Mouse (Mus musculus) testis, adult 2 months (tissue): ENCODE results near the gene Ylpm1. TPM values are rescaled to one million over a fixed set of nuclear protein-coding genes. Genes with fewer than 3 reads are reported as not detected.

Experiments
- H3K27ac ChIP-seq: fragments of 200-500 bp; 2 replicates; pipeline ENCODE4 v1.5.1; 2012; ENCODE audit warnings: low read depth, low read length; ENCODE audit not compliant: control insufficient read depth, insufficient read depth
- H3K27me3 ChIP-seq: fragments of 200-500 bp; 2 replicates; pipeline ENCODE4 v1.6.1; 2012; ENCODE audit warnings: mild to moderate bottlenecking, low read length, moderate library complexity; ENCODE audit not compliant: control insufficient read depth, insufficient read depth
- H3K36me3 ChIP-seq: fragments of 200-500 bp; 2 replicates; pipeline ENCODE4 v1.6.1; 2012; ENCODE audit warnings: mild to moderate bottlenecking, low read length; ENCODE audit not compliant: control insufficient read depth, insufficient read depth
- H3K4me1 ChIP-seq: fragments of 200-500 bp; 2 replicates; pipeline ENCODE4 v1.6.1; 2012; ENCODE audit warnings: low read length; ENCODE audit not compliant: control insufficient read depth, insufficient read depth
- H3K4me3 ChIP-seq: fragments of 200-500 bp; 2 replicates; pipeline ENCODE4 v1.5.1; 2012; ENCODE audit warnings: low read depth, mild to moderate bottlenecking, low read length, moderate library complexity, mixed read lengths; ENCODE audit not compliant: control insufficient read depth
- CTCF ChIP-seq: fragments of 200-500 bp; IDR thresholded peaks from 2 replicates; pipeline ENCODE4 v1.5.1; 2012; ENCODE audit warnings: low read depth, mild to moderate bottlenecking, inconsistent platforms, low read length, moderate library complexity; ENCODE audit not compliant: control insufficient read depth, insufficient read depth, insufficient replicate concordance
- POLR2A ChIP-seq: fragments of 200-500 bp; IDR thresholded peaks from 2 replicates; pipeline ENCODE4 v1.6.1; 2012; ENCODE audit warnings: low read depth, mild to moderate bottlenecking, inconsistent platforms, low read length, moderate library complexity; ENCODE audit not compliant: control insufficient read depth
- polyA plus RNA-seq: library from polyadenylated mRNA; depleted of rRNA; stranded (reverse); fragments of >200 nt; gene quantifications from 2 replicates; pipeline ENCODE4 v1.2.3, GENCODE M21; 2012

The Ylpm1 gene
- polyA plus RNA-seq, 1 experiment: 47.1 TPM

DNA sequence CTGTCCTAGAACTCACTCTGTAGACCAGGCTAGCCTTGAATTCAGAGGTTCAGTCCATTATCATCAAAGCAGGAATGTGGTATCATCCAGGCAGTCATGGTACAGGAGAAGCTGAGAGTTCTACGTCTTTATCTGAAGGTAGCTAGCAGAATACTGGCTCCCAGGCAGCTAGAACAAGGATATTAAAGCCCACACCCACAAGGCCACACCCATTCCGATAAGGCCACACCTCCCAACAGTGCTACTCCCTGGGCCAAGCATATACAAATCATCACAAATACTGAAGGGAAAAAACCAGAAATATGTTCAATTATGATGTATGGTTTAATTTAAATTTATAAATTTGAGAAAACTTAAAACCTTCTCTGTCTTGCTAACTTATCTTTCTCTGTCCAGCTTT is 16.1 kb downstream of the Ylpm1 start:
- no peak for TF ChIP-seq POLR2A
- TF ChIP-seq CTCF: no peak
- Histone ChIP-seq H3K27ac (no peak overlapping the region), H3K4me3 (no peak overlapping the region), H3K36me3 (no peaks in the 10 kb centered on the region; the same call in none of the 2 replicates), H3K4me1 (no peaks in the 10 kb centered on the region), H3K27me3 (no peaks in the 10 kb centered on the region)

DNA sequence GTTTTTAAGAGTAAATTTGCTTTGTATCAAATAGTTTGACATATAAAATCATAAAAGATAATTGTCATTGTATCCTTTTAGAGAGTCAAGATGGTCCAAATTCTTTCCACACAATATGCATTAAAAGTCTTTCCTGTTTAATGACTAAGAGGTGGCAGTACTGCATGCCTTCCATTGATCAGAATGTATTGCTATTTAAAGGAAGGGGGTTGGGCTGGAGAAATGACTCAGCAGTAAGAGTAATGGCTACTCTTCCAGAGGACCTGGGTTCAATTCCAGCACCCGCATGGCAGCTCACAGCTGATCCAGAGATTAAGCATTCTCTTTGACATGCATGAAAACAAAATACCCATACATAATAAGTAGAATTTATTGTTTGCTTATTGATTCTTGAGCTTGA is 25.9 kb downstream of the Ylpm1 start:
- H3K27ac ChIP-seq: no peak overlapping the region
- TF ChIP-seq POLR2A (no peak), CTCF (no peak)
- H3K4me1 ChIP-seq: no peaks in the 10 kb centered on the region
- H3K36me3 ChIP-seq: 0 out of 2 replicates have a peak, but pooled peaks cover 1% of the 10 kb centered on the region
- H3K27me3 ChIP-seq: no peaks in the 10 kb centered on the region
- H3K4me3 ChIP-seq: no peak overlapping the region

DNA sequence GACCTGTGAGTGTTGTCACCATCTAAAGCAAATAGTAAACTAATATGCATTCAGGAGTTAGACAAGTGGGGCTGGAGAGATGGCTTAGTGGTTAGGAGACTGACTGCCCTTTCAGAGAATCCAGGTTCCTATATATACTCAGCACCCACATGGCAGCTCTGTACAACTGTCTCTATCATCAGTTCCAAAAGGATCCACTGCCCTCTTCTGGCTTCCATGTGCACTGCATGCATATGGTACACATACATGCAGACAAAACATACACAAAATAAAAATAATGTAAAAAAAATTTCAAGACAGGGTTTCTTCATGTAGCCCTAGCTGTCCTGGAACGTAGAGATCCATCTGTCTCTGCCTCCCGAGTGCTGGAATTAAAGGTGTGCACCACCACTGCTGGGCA is 36.6 kb downstream of the Ylpm1 start:
- no peak overlapping the region for H3K4me3 ChIP-seq
- no peaks in the 10 kb centered on the region for H3K4me1 ChIP-seq
- H3K27ac ChIP-seq: no peak overlapping the region
- H3K27me3 ChIP-seq: no peaks in the 10 kb centered on the region
- no peak for TF ChIP-seq CTCF
- no peak for TF ChIP-seq POLR2A
- peaks cover 4% of the 10 kb centered on the region; the same call in 1 of the 2 replicates for H3K36me3 ChIP-seq

DNA sequence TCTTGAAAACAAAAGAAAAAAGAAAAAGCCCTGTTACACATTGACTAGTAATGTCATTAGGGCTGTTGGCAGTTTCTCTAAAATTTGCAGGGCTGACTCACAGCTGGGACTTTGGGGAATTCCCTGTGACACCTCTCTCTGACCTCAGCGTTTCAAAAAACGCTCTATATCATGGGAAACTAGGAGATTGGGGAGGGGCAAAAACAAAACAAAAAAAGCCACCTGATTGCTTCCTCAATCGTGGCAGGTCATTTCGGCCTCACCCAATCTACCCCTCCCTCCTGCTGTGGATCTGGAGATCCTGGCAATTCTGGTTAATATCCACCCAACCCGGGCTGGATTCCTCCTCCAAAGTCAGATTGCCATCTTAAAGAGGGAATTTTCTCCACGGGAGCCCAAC is 55.1 kb downstream of the Ylpm1 start:
- peaks cover 7% of the 10 kb centered on the region for H3K36me3 ChIP-seq
- H3K4me3 ChIP-seq: no peak overlapping the region
- no peak for TF ChIP-seq CTCF
- no peak for TF ChIP-seq POLR2A

DNA sequence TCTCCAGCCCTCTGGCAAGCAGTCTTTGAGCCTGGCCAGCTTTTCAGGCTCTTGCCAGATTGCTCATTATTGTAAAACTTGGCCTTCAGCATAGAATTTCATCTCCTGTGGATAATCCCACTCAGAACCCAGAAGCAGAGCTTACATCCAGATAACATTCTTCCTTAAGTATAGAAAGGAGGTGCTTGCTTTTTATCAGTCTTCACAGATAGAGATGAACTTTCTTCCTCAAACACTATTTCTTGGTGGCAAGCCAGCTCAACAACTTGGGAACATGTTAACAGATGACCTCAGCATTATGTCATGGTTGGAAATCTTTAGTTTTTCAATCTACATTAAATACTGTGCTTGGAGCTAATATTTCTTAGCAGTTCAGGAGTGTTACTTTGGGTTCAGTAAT is 74.9 kb downstream of the Ylpm1 start:
- Histone ChIP-seq H3K36me3 (peaks cover 5% of the 10 kb centered on the region), H3K4me1 (peaks cover 2% of the 10 kb centered on the region; the same call in 1 of the 2 replicates), H3K27ac (no peak overlapping the region), H3K4me3 (no peak overlapping the region), H3K27me3 (no peaks in the 10 kb centered on the region)
- TF ChIP-seq POLR2A: no peak

More for the DNA sequence above, 55.1 kb downstream of the Ylpm1 start:
- H3K27ac ChIP-seq: no peak overlapping the region
- no peaks in the 10 kb centered on the region for H3K4me1 ChIP-seq
- H3K27me3 ChIP-seq: no peaks in the 10 kb centered on the region

DNA sequence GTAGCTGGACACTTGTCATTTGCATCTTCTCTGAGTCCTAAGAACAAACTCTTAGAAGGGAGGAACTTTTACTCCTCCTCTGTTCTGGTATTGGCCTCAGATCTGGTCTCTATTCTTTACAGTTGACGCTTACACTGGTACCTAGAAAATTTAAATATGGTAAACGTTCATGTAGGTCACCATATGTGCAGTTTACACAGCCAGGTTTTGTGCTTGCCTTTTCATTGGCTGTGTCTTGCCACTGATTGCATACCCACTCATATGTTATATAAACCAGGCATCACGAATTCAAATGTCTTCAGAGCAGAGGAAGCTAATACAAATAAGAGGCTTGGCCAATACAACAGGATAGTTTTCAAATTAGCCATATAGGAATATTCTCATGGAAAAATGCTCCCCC is 81.0 kb downstream of the Ylpm1 start:
- TF ChIP-seq POLR2A (no peak), CTCF (no peak)
- Histone ChIP-seq H3K27me3 (no peaks in the 10 kb centered on the region), H3K4me1 (peaks cover 2% of the 10 kb centered on the region; the same call in 1 of the 2 replicates), H3K27ac (no peak overlapping the region), H3K36me3 (peaks cover 3% of the 10 kb centered on the region), H3K4me3 (no peak overlapping the region)

DNA sequence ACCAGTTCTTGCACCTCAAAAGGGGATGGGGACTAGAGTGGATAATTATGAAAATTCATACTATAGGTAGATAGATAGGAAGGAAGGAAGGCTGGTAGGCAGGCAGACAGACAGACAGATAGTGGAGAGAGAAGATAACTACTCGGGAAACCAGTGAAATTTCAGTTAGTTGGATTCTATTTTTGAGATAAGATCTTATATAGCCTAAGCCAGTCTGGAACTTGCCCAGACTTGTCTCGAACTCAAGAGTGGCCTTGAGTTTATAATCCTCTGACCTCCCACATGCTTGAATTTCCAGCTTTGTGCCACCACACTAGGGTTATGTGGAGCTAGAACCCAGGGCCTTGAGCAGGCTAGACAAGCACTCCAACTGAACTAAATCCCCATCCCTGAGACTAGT is 88.1 kb downstream of the Ylpm1 start:
- H3K27me3 ChIP-seq: no peaks in the 10 kb centered on the region
- H3K27ac ChIP-seq: no peak overlapping the region
- H3K4me1 ChIP-seq: no peaks in the 10 kb centered on the region
- H3K36me3 ChIP-seq: no peaks in the 10 kb centered on the region
- no peak overlapping the region for H3K4me3 ChIP-seq
- TF ChIP-seq POLR2A (no peak), CTCF (no peak)

DNA sequence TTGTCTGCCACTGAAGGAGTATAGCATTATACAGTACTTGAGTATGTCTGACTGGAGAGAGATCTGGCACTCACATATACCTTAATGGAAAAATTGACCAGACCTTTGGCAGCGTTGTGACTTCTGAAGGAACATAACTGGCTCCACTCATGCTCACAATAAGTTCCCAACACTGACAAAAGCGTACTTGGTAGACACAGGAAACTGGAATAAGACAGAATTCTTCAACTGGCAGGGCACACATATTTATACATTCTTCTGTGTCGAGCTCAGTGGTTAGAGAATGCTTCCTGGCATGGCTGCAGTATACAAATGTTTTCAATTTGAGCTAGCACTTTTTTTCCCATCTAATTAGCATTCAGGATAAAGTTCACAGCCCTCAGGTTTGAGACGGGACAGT is 88.8 kb downstream of the Ylpm1 start:
- no peak for TF ChIP-seq CTCF
- no peak for TF ChIP-seq POLR2A
- H3K4me1 ChIP-seq: no peaks in the 10 kb centered on the region
- H3K4me3 ChIP-seq: no peak overlapping the region
- H3K27me3 ChIP-seq: no peaks in the 10 kb centered on the region
- no peak overlapping the region for H3K27ac ChIP-seq
- no peaks in the 10 kb centered on the region for H3K36me3 ChIP-seq
